Mouse (Mus musculus): ENCODE measurements around the gene Slc2a5.

Gene Slc2a5

GRCm38 (mm10) chr4:150119055-150119454, at the start of gene Slc2a5:
Gene Slc2a5 (plus strand): TSS chr4:150119283.
- CTCF ChIA-PET: interaction anchor here in 3 of 4 experiments (0.6 to 2.1 kb wide), 13 partner anchors 9 to 97 kb away, joined by 3 to 8 read pairs (median 3); partner anchors contain the start of gene Gpr157 (in 2 of the 3)
- POLR2A ChIA-PET: interaction anchor here in 3 of 4 experiments (0.5 to 1.4 kb wide), 16 partner anchors 10 to 344 kb away, joined by 3 to 5 read pairs (median 3); partner anchors contain the start of genes Gpr157 (in 1 of the 3) and H6pd (in 1 of the 3)

GRCm38 (mm10) chr4:150070136-150070535, 48.9 kb upstream of the Slc2a5 start:
- ChIA-PET CTCF (interaction anchor here in 2 of 4 experiments (0.7 to 3.1 kb wide), 5 partner anchors 21 to 263 kb away, joined by 3 to 9 read pairs (median 6); no protein-coding TSS in a partner anchor), POLR2A (interaction anchor here in 3 of 4 experiments (0.6 to 17.4 kb wide), 10 partner anchors 8 to 144 kb away, joined by 3 to 261 read pairs (median 8); partner anchors contain the start of gene Gpr157 (in 1 of the 3))

GRCm38 (mm10) chr4:150072416-150073101, 46.5 kb upstream of the Slc2a5 start:
- ChIA-PET POLR2A (interaction anchor here (0.5 to 6.3 kb wide), 26 partner anchors 9 to 390 kb away, joined by 3 to 62 read pairs (median 4); partner anchors contain the start of gene Gpr157 (in 3 of the 4)), CTCF (interaction anchor here (0.5 to 3.1 kb wide), 56 partner anchors 11 to 1320 kb away, joined by 3 to 24 read pairs (median 5); partner anchors contain the start of genes Gpr157 (in 3 of the 4) and Spsb1 (in 1 of the 4))

GRCm38 (mm10) chr4:150073102-150073473, 46.0 kb upstream of the Slc2a5 start:
- ChIA-PET CTCF (interaction anchor here (0.5 to 2.9 kb wide), 64 partner anchors 10 to 1320 kb away, joined by 3 to 24 read pairs (median 4); partner anchors contain the start of genes Gpr157 (in 3 of the 4) and Spsb1 (in 1 of the 4)), POLR2A (interaction anchor here (0.5 to 6.3 kb wide), 30 partner anchors 10 to 390 kb away, joined by 3 to 62 read pairs (median 4); partner anchors contain the start of gene Gpr157 (in 3 of the 4))

GRCm38 (mm10) chr4:150075350-150075749, 43.7 kb upstream of the Slc2a5 start:
- POLR2A ChIA-PET: interaction anchor here in 3 of 4 experiments (0.6 to 6.3 kb wide), 15 partner anchors 9 to 87 kb away, joined by 3 to 62 read pairs (median 4); partner anchors contain the start of gene Gpr157 (in 3 of the 3)
- CTCF ChIA-PET: interaction anchor here in 3 of 4 experiments (0.5 to 2.5 kb wide), 7 partner anchors 8 to 61 kb away, joined by 3 to 13 read pairs (median 4); partner anchors contain the start of gene Gpr157 (in 1 of the 3)

- CTCF ChIA-PET: interaction anchor here in 3 of 4 experiments (0.6 to 2.5 kb wide), 12 partner anchors 9 to 270 kb away, joined by 3 to 13 read pairs (median 4); partner anchors contain the start of gene Gpr157 (in 2 of the 3)
- POLR2A ChIA-PET: interaction anchor here (0.6 to 6.3 kb wide), 21 partner anchors 8 to 339 kb away, joined by 3 to 62 read pairs (median 4); partner anchors contain the start of gene Gpr157 (in 3 of the 4)
These were observed 42.9 kb upstream of the Slc2a5 start for GRCm38 (mm10) chr4:150076147-150076546.

- ChIA-PET CTCF (interaction anchor here in 3 of 4 experiments (1.1 to 1.9 kb wide), 3 partner anchors 14 to 20 kb away, joined by 4 to 5 read pairs (median 5); no protein-coding TSS in a partner anchor), POLR2A (interaction anchor here in 3 of 4 experiments (0.6 to 6.3 kb wide), 10 partner anchors 9 to 47 kb away, joined by 3 to 62 read pairs (median 5); partner anchors contain the start of gene Gpr157 (in 2 of the 3))
These were observed 40.4 kb upstream of the Slc2a5 start for GRCm38 (mm10) chr4:150078646-150079045.

- ChIA-PET POLR2A (interaction anchor here in 3 of 4 experiments (0.6 to 2.5 kb wide), 11 partner anchors 8 to 63 kb away, joined by 3 to 15 read pairs (median 4); partner anchors contain the start of gene Gpr157 (in 1 of the 3)), CTCF (interaction anchor here in 3 of 4 experiments (0.6 to 1.9 kb wide), 5 partner anchors 13 to 1912 kb away, joined by 3 to 6 read pairs (median 5); no protein-coding TSS in a partner anchor)
These were observed 39.8 kb upstream of the Slc2a5 start for GRCm38 (mm10) chr4:150079244-150079643.

GRCm38 (mm10) chr4:150080330-150080967, 38.6 kb upstream of the Slc2a5 start:
- ChIA-PET POLR2A (interaction anchor here in 2 of 4 experiments (1.1 to 1.2 kb wide), 3 partner anchors 9 to 32 kb away, joined by 3 to 5 read pairs (median 3); no protein-coding TSS in a partner anchor), CTCF (interaction anchor here in 2 of 4 experiments (0.6 to 1.7 kb wide), 3 partner anchors 12 to 188 kb away, joined by 3 to 6 read pairs (median 5); no protein-coding TSS in a partner anchor)

GRCm38 (mm10) chr4:150085366-150085765, 33.7 kb upstream of the Slc2a5 start:
- ChIA-PET POLR2A (interaction anchor here in 1 of 4 experiments (0.7 kb wide), 1 partner anchor 371 kb away, joined by 3 read pairs; no protein-coding TSS in a partner anchor), CTCF (interaction anchor here in 2 of 4 experiments (0.6 to 0.7 kb wide), 2 partner anchors 13 to 19 kb away, joined by 3 to 5 read pairs; no protein-coding TSS in a partner anchor)

GRCm38 (mm10) chr4:150086841-150087160, 32.3 kb upstream of the Slc2a5 start:
- CTCF ChIA-PET: interaction anchor here (0.5 to 2.9 kb wide), 72 partner anchors 9 to 1780 kb away, joined by 3 to 47 read pairs (median 4); partner anchors contain the start of genes H6pd (in 2 of the 4), Slc2a5 (in 2 of the 4) and Spsb1 (in 1 of the 4)
- POLR2A ChIA-PET: interaction anchor here (0.5 to 3.5 kb wide), 117 partner anchors 8 to 1383 kb away, joined by 3 to 62 read pairs (median 4); partner anchors contain the start of genes H6pd (in 2 of the 4), Spsb1 (in 2 of the 4), Eno1 (in 1 of the 4) and Kif1b (in 1 of the 4)

- POLR2A ChIA-PET: interaction anchor here (0.5 to 3.5 kb wide), 130 partner anchors 9 to 1384 kb away, joined by 3 to 62 read pairs (median 4); partner anchors contain the start of genes H6pd (in 2 of the 4), Spsb1 (in 2 of the 4), Eno1 (in 1 of the 4) and Kif1b (in 1 of the 4)
- CTCF ChIA-PET: interaction anchor here (0.5 to 2.9 kb wide), 74 partner anchors 8 to 1779 kb away, joined by 3 to 47 read pairs (median 4); partner anchors contain the start of genes H6pd (in 2 of the 4), Slc2a5 (in 2 of the 4) and Spsb1 (in 1 of the 4)
These were observed 31.8 kb upstream of the Slc2a5 start, which contains the start of gene Gpr157 for GRCm38 (mm10) chr4:150087161-150087889. Gene Gpr157 (plus strand): TSS chr4:150087365.

GRCm38 (mm10) chr4:150087890-150088530, 31.1 kb upstream of the Slc2a5 start:
- CTCF ChIA-PET: interaction anchor here (0.6 to 2.9 kb wide), 34 partner anchors 8 to 494 kb away, joined by 3 to 47 read pairs (median 6); partner anchors contain the start of genes H6pd (in 2 of the 4), Slc2a5 (in 1 of the 4) and Spsb1 (in 1 of the 4)
- POLR2A ChIA-PET: interaction anchor here (0.7 to 3.5 kb wide), 82 partner anchors 9 to 780 kb away, joined by 3 to 62 read pairs (median 4); partner anchors contain the start of genes H6pd (in 2 of the 4), Spsb1 (in 2 of the 4), Kif1b (in 1 of the 4) and Slc25a33 (in 1 of the 4)

GRCm38 (mm10) chr4:150089121-150089520, 30.0 kb upstream of the Slc2a5 start:
- ChIA-PET POLR2A (interaction anchor here in 2 of 4 experiments (0.8 to 3.5 kb wide), 6 partner anchors 10 to 49 kb away, joined by 3 to 62 read pairs (median 10); no protein-coding TSS in a partner anchor), CTCF (interaction anchor here in 2 of 4 experiments (0.5 to 2.9 kb wide), 4 partner anchors 9 to 936 kb away, joined by 3 to 47 read pairs (median 12); no protein-coding TSS in a partner anchor)

- POLR2A ChIA-PET: interaction anchor here in 3 of 4 experiments (0.6 to 2.0 kb wide), 22 partner anchors 9 to 137 kb away, joined by 3 to 6 read pairs (median 4); partner anchors contain the start of genes H6pd (in 1 of the 3) and Spsb1 (in 1 of the 3)
- CTCF ChIA-PET: interaction anchor here (0.5 to 2.8 kb wide), 135 partner anchors 8 to 1578 kb away, joined by 3 to 36 read pairs (median 4); partner anchors contain the start of genes H6pd (in 2 of the 4), Slc2a5 (in 1 of the 4) and Spsb1 (in 1 of the 4)
These were observed 27.0 kb upstream of the Slc2a5 start for GRCm38 (mm10) chr4:150091887-150092582.
